26 mouse cellular contexts compared by ENCODE assay signal in genomic region chr4:137110276-137110675, GRCm38 (mm10).
DNase-seq lines count a peak whose midpoint lies in the region; ATAC-seq and TF ChIP-seq lines count a peak whose summit lies in the region.
"Had no signal": no experiment of that assay in that cellular context is flagged by ENCODE, and none has a peak within 500 bp of the region (broad histone marks: within the 10 kb centered on the region; RNA-seq: fewer than 3 reads in every experiment).

No protein-coding gene starts in this region.

- no peaks in the 10 kb centered on the region for H3K9me3 ChIP-seq in hindbrain, postnatal 0 days (ENCODE audit: low read length)
- no peaks in the 10 kb centered on the region for H3K9me3 ChIP-seq in hindbrain, embryonic 11.5 days (ENCODE audit: control insufficient read depth, low read length)
- H3K9me3 ChIP-seq in intestine, postnatal 0 days (ENCODE audit: control insufficient read depth): no peaks in the 10 kb centered on the region
- H3K9me3 ChIP-seq: embryonic facial prominence, embryonic 15.5 days; forebrain, embryonic 12.5 days; hindbrain, embryonic 10.5 days; intestine, embryonic 15.5 days; limb, embryonic 12.5 days; midbrain, embryonic 15.5 days; stomach, embryonic 15.5 days had no signal

- no peak overlapping the region for H3K27ac ChIP-seq in hindbrain, postnatal 0 days
- no peak overlapping the region for H3K27ac ChIP-seq in hindbrain, embryonic 11.5 days (ENCODE audit: low read depth, low read length)
- H3K27ac ChIP-seq in intestine, postnatal 0 days (ENCODE audit: low read depth, low read length): no peak overlapping the region
- H3K27ac ChIP-seq: embryonic facial prominence, embryonic 15.5 days; forebrain, embryonic 12.5 days; hindbrain, embryonic 10.5 days; intestine, embryonic 15.5 days; limb, embryonic 12.5 days; midbrain, embryonic 15.5 days; neural tube, embryonic 15.5 days; stomach, embryonic 15.5 days had no signal

- H3K4me3 ChIP-seq in hindbrain, postnatal 0 days (ENCODE audit: low read length): no peak overlapping the region
- no peak overlapping the region for H3K4me3 ChIP-seq in hindbrain, embryonic 11.5 days (ENCODE audit: low read depth, low read length)
- H3K4me3 ChIP-seq in intestine, postnatal 0 days (ENCODE audit: low read depth, low read length): no peak overlapping the region
- H3K4me3 ChIP-seq: embryonic facial prominence, embryonic 15.5 days; forebrain, embryonic 12.5 days; hindbrain, embryonic 10.5 days; intestine, embryonic 15.5 days; limb, embryonic 12.5 days; midbrain, embryonic 15.5 days; neural tube, embryonic 15.5 days; stomach, embryonic 15.5 days had no signal

- no peak overlapping the region for H3K4me2 ChIP-seq in hindbrain, postnatal 0 days (ENCODE audit: low read depth, low read length)
- no peak overlapping the region for H3K4me2 ChIP-seq in hindbrain, embryonic 11.5 days (replicated peaks; ENCODE audit: low read depth, low read length)
- H3K4me2 ChIP-seq in intestine, postnatal 0 days (replicated peaks; ENCODE audit: low read depth): no peak overlapping the region
- H3K4me2 ChIP-seq: embryonic facial prominence, embryonic 15.5 days; forebrain, embryonic 12.5 days; intestine, embryonic 15.5 days; limb, embryonic 12.5 days; midbrain, embryonic 15.5 days; neural tube, embryonic 15.5 days; stomach, embryonic 15.5 days had no signal

- WGBS in hindbrain, postnatal 0 days: 49% methylated on average over 10 of the region's 10 CpGs
- WGBS in hindbrain, embryonic 11.5 days: 86% methylated on average over 10 of the region's 10 CpGs
- 69% methylated on average over 10 of the region's 10 CpGs for WGBS in intestine, postnatal 0 days

- no peak overlapping the region for H3K9ac ChIP-seq in hindbrain, postnatal 0 days (replicated peaks; ENCODE audit: low read length)
- H3K9ac ChIP-seq in hindbrain, embryonic 11.5 days (ENCODE audit: low read depth, low read length): no peak overlapping the region
- H3K9ac ChIP-seq in intestine, postnatal 0 days (ENCODE audit: low read depth, low read length): no peak overlapping the region
- H3K9ac ChIP-seq: embryonic facial prominence, embryonic 15.5 days; forebrain, embryonic 12.5 days; forebrain, postnatal 0 days; intestine, embryonic 15.5 days; limb, embryonic 12.5 days; midbrain, embryonic 15.5 days; neural tube, embryonic 15.5 days; stomach, embryonic 15.5 days had no signal

- peak; percentile 15 for DNase-seq in hindbrain, postnatal 0 days (ENCODE audit: low spot score)
- DNase-seq in hindbrain, embryonic 11.5 days (ENCODE audit: low spot score): no peak
- DNase-seq in cerebellum, adult 11-12 months: peak; percentile 35
- peak; percentile 52 for DNase-seq in cerebellum, adult 9-11 months
- DNase-seq in c-Kit-positive CD71-positive TER-119-positive erythroid progenitor cells, embryonic 14.5 days (ENCODE audit: low spot score): no peak
- DNase-seq: adrenal gland, adult 2 months; adrenal gland, postnatal 36 days; forebrain, postnatal 0 days; heart, postnatal 14 days; kidney, adult 8-10 months; kidney, postnatal 10 days; lung, postnatal 36 days; right cerebral cortex, postnatal 25 days; thymus, postnatal 14 days had no signal

- no peak for ATAC-seq in hindbrain, postnatal 0 days
- ATAC-seq in hindbrain, embryonic 11.5 days (ENCODE audit: low FRiP score): no peak
- no peak for ATAC-seq in megakaryocyte, adult 5-6 weeks (ENCODE audit: poor library complexity, severe bottlenecking)
- no peak for ATAC-seq in intestine, postnatal 0 days
- ATAC-seq: CD4-positive, CD25-positive, alpha-beta regulatory T cell, adult 4 months; forebrain, postnatal 0 days; hindbrain, embryonic 16.5 days; intestine, embryonic 15.5 days; midbrain, embryonic 15.5 days had no signal

- no peaks in the 10 kb centered on the region for H3K36me3 ChIP-seq in hindbrain, postnatal 0 days (ENCODE audit: insufficient read depth, low read length)
- no peaks in the 10 kb centered on the region for H3K36me3 ChIP-seq in hindbrain, embryonic 11.5 days (ENCODE audit: control insufficient read depth, insufficient read depth, low read length)
- no peaks in the 10 kb centered on the region for H3K36me3 ChIP-seq in intestine, postnatal 0 days (ENCODE audit: control insufficient read depth, insufficient read depth)
- H3K36me3 ChIP-seq: embryonic facial prominence, embryonic 15.5 days; forebrain, embryonic 12.5 days; hindbrain, embryonic 10.5 days; intestine, embryonic 15.5 days; limb, embryonic 12.5 days; midbrain, embryonic 15.5 days; neural tube, embryonic 15.5 days; stomach, embryonic 15.5 days had no signal

- H3K27me3 ChIP-seq in hindbrain, postnatal 0 days (ENCODE audit: insufficient read depth, low read length): no peaks in the 10 kb centered on the region
- no peaks in the 10 kb centered on the region for H3K27me3 ChIP-seq in hindbrain, embryonic 11.5 days (ENCODE audit: control insufficient read depth, insufficient read depth, low read length)
- H3K27me3 ChIP-seq in intestine, postnatal 0 days (replicated peaks; ENCODE audit: control insufficient read depth, insufficient read depth, low read length): no peaks in the 10 kb centered on the region
- H3K27me3 ChIP-seq: embryonic facial prominence, embryonic 15.5 days; forebrain, embryonic 12.5 days; intestine, embryonic 15.5 days; midbrain, embryonic 15.5 days; neural tube, embryonic 15.5 days; stomach, embryonic 15.5 days had no signal

- no peak for TF ChIP-seq CTCF in hindbrain, postnatal 0 days (IDR thresholded peaks at IDR 0.05; ENCODE audit: low read depth)
- TF ChIP-seq CTCF in intestine, postnatal 0 days (IDR thresholded peaks at IDR 0.05; ENCODE audit: low read depth): no peak

- 0 out of 2 replicates have a peak, but pooled peaks cover 2% of the 10 kb centered on the region for H3K4me1 ChIP-seq in hindbrain, postnatal 0 days (ENCODE audit: insufficient read depth, low read length)
- H3K4me1 ChIP-seq in hindbrain, embryonic 11.5 days (replicated peaks; ENCODE audit: control insufficient read depth, insufficient read depth, low read length): no peaks in the 10 kb centered on the region
- no peaks in the 10 kb centered on the region for H3K4me1 ChIP-seq in intestine, postnatal 0 days (replicated peaks; ENCODE audit: control insufficient read depth, insufficient read depth, low read length)
- H3K4me1 ChIP-seq: forebrain, embryonic 12.5 days; hindbrain, embryonic 10.5 days; intestine, embryonic 15.5 days; limb, embryonic 12.5 days; midbrain, embryonic 15.5 days; stomach, embryonic 15.5 days had no signal

Comparison
In these comparisons a context has a peak if more than half of its experiments do, and no peak if none do; other contexts are left out.
1. DNase-seq: peak in hindbrain, postnatal 0 days (single experiment), cerebellum, adult 11-12 months (single experiment) and cerebellum, adult 9-11 months (single experiment); none in hindbrain, embryonic 11.5 days (single experiment) and c-Kit-positive CD71-positive TER-119-positive erythroid progenitor cells, embryonic 14.5 days (single experiment).